Comparison of ENCODE assay signal across 13 mouse cellular contexts in genomic region chr1:119534341-119534740, GRCm38 (mm10).
"Had no signal": no experiment of that assay in that cellular context is flagged by ENCODE, and none has a peak within 500 bp of the region (broad histone marks: within the 10 kb centered on the region; RNA-seq: fewer than 3 reads in every experiment).

No protein-coding gene starts in this region.

- ATAC-seq: midbrain, embryonic 13.5 days had no signal

- H3K4me2 ChIP-seq: limb, embryonic 13.5 days; liver, embryonic 11.5 days; liver, embryonic 15.5 days; lung, embryonic 14.5 days; midbrain, embryonic 13.5 days; neural tube, embryonic 13.5 days had no signal

- H3K4me3 ChIP-seq: layer of hippocampus, adult 2 months; limb, embryonic 13.5 days; liver, embryonic 15.5 days; midbrain, embryonic 13.5 days; neural tube, embryonic 13.5 days had no signal

- H3K27me3 ChIP-seq: limb, embryonic 13.5 days; liver, embryonic 15.5 days; midbrain, embryonic 13.5 days; neural tube, embryonic 13.5 days had no signal

- H3K4me1 ChIP-seq: limb, embryonic 13.5 days; liver, embryonic 15.5 days; midbrain, embryonic 13.5 days; neural tube, embryonic 13.5 days had no signal

- H3K9me3 ChIP-seq: limb, embryonic 13.5 days; liver, embryonic 15.5 days; midbrain, embryonic 13.5 days; neural tube, embryonic 13.5 days had no signal

- DNase-seq: kidney, adult 18-20 months; kidney, postnatal 10 days; kidney, postnatal 4 days; lung, embryonic 14.5 days; right cerebral cortex, adult 18-20 months; thymus, adult 2 months; thymus, postnatal 25 days had no signal

- H3K9ac ChIP-seq: limb, embryonic 13.5 days; liver, embryonic 15.5 days; lung, embryonic 14.5 days; midbrain, embryonic 13.5 days; neural tube, embryonic 13.5 days had no signal

- H3K27ac ChIP-seq: layer of hippocampus, adult 2 months; limb, embryonic 13.5 days; liver, embryonic 15.5 days; midbrain, embryonic 13.5 days; neural tube, embryonic 13.5 days had no signal
